Mouse (Mus musculus) gastrocnemius, postnatal 4 days (tissue): Measurements from ENCODE around the gene Phf21a. TPM values are rescaled to one million over a fixed set of nuclear protein-coding genes. Genes with fewer than 3 reads are reported as not detected.
"Not testable (repeated sequence)": the region's sequence is repeated elsewhere in the genome, so short reads cannot be mapped to it uniquely, and the experiment has no call there.

Experiments
- DNase-seq, 2 experiments: peaks; one replicate each; pipeline ENCODE4 v3.0.0; 2021 to 2022; ENCODE audit warnings: low spot score in 2 of 2, mixed read lengths in 2 of 2
- microRNA-seq: library from miRNA; unstranded; fragments of <30 nt; microRNA quantifications from one replicate; pipeline ENCODE4 v1.2.0, GENCODE M21; 2021
- total RNA-seq, 2 experiments: library from RNA; stranded (reverse); gene quantifications; 2 replicates each; pipeline ENCODE4 v1.2.3; 2021

The Phf21a gene
- total RNA-seq, 2 experiments from 2014 or later: 56.5 to 56.8 TPM

DNA sequence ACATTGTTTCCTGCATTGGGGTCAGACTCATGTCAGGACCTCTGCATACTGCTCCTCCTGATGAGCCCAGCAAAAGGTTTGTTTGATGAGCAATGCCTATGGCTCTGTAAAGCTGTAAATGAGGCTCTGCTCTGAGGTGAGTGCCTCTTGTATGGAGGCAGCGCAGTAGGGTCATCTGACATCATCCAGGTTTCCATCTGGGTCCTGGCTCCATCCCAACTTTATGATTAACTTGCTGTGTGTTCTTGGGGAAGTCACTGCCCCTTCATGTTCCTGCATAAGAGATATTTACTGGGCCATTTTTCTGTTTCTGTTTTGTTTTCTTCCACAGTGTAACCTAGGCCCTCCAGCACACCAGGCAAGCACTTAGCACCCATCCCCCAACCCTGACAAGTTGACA is 304.5 kb downstream of the Phf21a start:
- no peak for DNase-seq

- DNase-seq: not testable (repeated sequence)
These were observed 307.0 kb downstream of the Phf21a start for GRCm38 (mm10) chr2:92399877-92400276.

- DNase-seq: no peak
These were observed 307.8 kb downstream of the Phf21a start for GRCm38 (mm10) chr2:92400682-92401081.

DNA sequence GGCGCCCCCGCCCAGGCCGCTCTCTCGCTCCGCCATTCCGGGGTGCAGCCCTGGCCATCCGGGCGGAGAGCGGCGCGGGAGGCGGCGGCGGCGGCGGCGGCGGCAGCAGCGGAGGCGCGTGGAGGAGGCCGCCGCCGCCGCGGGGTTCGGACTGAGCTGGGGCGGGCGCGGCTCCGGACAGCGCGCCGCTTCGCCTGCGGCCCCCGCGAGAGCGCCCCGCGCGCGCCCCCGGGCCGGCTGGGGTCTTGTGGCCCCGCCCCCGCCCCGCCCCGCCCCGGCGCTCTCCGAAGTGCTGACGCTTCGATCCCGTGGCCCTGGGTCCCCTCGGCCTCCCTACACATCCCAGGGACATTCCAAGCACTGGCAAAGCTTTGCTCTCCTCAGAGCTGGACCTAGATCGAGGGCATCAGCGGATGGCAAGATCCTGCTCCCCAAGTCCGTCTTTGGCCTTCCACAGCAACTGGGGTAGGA is 308.2 kb downstream of the Phf21a start, which contains the start of gene Mapk8ip1:
Mapk8ip1 (minus strand) TSS at position 173 of the 471 bp plus-strand sequence.
- DNase-seq: no peak

GRCm38 (mm10) chr2:92402591-92403326 is 309.8 kb downstream of the Phf21a start:
- no peak for DNase-seq

DNA sequence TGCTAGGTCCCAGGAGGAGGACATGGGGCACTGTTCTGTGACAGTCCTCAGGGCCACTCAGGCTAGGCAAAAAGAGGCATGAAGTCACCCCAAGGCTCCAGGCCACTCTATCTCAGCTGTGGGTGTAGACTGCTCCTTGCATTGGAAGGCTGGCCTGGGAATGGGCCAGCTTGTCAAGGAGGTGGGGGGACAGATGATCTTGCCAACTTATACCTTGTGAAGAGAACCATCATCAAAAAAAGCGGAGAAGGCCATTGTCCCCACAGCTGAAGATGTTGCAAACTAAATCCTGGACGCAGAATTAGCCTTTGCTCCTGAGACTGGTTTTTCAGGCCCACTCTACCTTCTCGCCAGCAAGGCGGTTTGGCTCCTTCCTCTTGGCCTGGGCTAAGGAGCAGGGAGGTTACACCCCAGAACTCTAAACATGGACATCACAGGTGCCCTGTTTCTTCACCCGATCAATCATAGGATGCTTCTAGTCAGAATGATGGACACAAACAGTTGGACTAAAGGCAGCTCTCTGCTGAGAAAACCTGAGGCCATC is 310.9 kb downstream of the Phf21a start:
- no peak for DNase-seq

GRCm38 (mm10) chr2:92404737-92405136 is 311.8 kb downstream of the Phf21a start:
- DNase-seq: no peak

- no peak for DNase-seq
These were observed 312.8 kb downstream of the Phf21a start for GRCm38 (mm10) chr2:92405687-92406086.

DNA sequence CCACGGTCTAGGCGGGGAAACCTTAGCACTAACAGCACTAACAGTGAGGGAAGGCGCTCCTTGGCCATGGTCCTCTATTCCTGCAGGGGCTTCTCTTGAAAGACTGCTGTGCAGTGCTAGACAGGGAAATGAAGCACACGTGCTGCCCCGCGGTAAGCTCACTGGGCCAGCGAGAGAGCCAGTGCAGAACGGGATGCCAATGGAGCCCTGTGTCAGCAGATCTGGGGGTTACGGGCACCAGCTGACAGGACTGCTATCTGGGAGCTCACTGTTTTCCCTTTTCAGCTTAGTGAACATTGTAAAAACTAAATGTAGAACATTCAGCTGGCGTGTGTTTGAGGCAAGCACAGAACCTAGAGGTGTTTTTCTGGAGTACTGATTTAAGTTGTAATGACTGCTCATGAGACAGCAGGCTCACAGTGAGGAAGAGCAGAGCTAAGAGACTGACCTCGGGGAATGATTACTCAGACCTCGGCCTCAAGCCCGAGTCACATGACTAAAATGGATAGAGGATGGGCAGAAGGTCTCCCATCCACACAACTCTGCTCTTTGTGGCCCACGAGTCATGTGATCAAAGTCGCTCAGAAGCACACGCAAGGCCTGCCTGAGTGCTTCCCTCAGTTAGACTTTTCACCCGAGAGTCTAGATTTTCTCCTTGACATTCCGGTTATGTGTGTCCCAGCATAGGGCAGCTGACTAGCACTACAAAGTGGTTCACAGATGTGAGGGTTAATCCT is 315.6 kb downstream of the Phf21a start:
- DNase-seq: no peak

DNA sequence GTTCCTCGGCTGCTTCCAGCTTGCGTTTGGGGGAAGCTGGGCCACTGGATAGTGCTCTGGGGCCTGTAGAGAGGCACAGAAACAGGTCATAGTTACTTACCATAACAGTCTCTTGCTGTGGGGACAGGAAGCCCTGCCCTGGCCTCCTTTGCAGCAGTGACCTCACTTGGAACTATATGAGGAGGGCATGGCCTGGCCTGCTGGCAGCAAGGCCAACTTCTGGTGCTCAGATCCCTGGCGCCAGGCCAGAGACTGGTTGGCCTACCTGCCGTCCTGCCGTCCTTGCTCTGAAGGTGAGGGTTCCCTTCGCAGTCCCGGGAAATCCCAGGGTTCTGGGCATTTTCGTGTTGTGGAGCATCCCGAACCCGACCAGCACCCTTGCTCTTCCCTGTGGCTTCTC is 318.8 kb downstream of the Phf21a start:
- no peak for DNase-seq

Small RNAs within 50 kb of the gene (microRNA-seq; reads per million reads assigned to microRNA genes)
- gene Mir1955 (2.5 reads per million, percentile 5 among the genes with 10 or more reads in this experiment), gene Mir7000 (not detected)

Other genes with a start within 250 kb of the Phf21a start
- gene Chrm4, start 165.9 kb upstream of the Phf21a start, total RNA-seq: under 1 TPM; 0.32 to 0.36 TPM
- gene Mdk, start 160.8 kb upstream of the Phf21a start, total RNA-seq: 100 to 1,000 TPM; 130 to 135 TPM
- gene Gm9821, start 147.4 kb upstream of the Phf21a start, total RNA-seq: not detected
- 100 to 1,000 TPM in 1 of 2 experiments, 10 to 100 TPM in 1; 96.0 to 121 TPM for gene Dgkz, start 117.3 kb upstream of the Phf21a start, total RNA-seq
- 10 to 100 TPM; 44.8 to 59.4 TPM for gene Creb3l1, start 68.6 kb upstream of the Phf21a start, total RNA-seq